Mouse (Mus musculus): ENCODE results near the gene Eipr1.

GRCm38 (mm10) chr12:28751508-28752263 lies at the start of gene Eipr1:
- TF ChIP-seq CTCF (IDR thresholded peaks at IDR 0.05; ENCODE audit: extremely low read depth, insufficient read length, insufficient replicate concordance, low read depth, low read length) (no peak), POLR2A (IDR thresholded peaks at IDR 0.05; ENCODE audit: low read depth, low read length) (peak; percentile 67; the same call in 1 of the 2 replicates)

Data from small intestine, adult 2 months (tissue).